Mouse (Mus musculus): ENCODE measurements around the gene B3galnt2. TPM values are rescaled to one million over a fixed set of nuclear protein-coding genes. Genes with fewer than 3 reads are reported as not detected.
"Not testable (repeated sequence)": the region's sequence is repeated elsewhere in the genome, so short reads cannot be mapped to it uniquely, and the experiment has no call there.

Gene B3galnt2
- total RNA-seq, 2 experiments from 2014 or later = 20.5 to 33.5 TPM

DNA sequence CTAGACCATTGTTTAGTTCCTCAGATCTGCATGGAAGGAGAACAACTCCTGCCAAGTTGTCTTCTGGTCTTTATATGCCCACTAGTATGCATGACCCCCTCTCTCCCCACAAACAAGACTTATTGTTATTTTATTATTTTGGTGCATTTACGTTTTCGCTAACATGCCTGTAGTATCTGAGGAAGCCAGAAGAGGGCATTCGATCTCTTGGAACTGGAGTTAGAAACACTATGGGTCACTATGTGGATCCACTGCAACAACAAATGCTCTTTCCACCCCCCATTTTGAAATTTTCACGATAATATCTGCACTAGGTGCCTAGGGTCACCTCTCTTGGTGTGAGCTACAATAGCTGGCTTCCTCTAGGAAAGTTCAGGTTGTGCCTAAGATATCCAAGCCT, 49.8 kb downstream of the B3galnt2 start:
- ATAC-seq (replicated peaks; ENCODE audit: low FRiP score, poor library complexity, severe bottlenecking) = no peak

GRCm38 (mm10) chr13:14004999-14005398, 50.7 kb downstream of the B3galnt2 start:
- no peak for ATAC-seq (replicated peaks; ENCODE audit: low FRiP score, poor library complexity, severe bottlenecking)

GRCm38 (mm10) chr13:14006056-14006455, 51.8 kb downstream of the B3galnt2 start:
- ATAC-seq (replicated peaks; ENCODE audit: low FRiP score, poor library complexity, severe bottlenecking) = no peak

DNA sequence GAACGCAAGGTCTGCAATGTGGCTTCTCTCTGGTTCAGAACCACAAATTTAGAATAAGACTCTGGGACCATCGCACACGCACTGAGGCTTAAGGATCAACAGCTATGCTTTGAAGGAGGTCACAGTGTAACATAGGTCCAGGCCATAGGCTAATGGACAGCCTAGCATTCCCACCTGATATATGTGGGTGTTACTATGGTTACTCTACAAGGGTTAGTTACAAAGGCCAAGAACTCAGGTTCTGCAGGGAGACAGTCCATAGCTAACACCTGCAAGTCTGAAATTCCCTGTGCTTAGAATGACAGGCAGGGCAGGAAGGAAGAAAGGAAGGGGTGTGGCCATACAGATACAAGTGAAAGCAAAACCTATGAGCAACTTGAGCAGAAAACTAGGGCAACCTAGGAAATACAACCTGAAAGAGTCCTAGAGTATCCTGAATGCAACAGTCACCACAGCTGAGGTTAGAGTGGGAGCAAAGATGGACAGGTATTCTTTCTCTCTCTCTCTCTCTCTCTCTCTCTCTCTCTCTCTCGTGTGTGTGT, 57.3 kb downstream of the B3galnt2 start:
- ATAC-seq (replicated peaks; ENCODE audit: low FRiP score, poor library complexity, severe bottlenecking) = peak; percentile 55; the same call in 1 of the 2 replicates

GRCm38 (mm10) chr13:14014001-14014400, 59.7 kb downstream of the B3galnt2 start:
- no peak for ATAC-seq (replicated peaks; ENCODE audit: low FRiP score, poor library complexity, severe bottlenecking)

DNA sequence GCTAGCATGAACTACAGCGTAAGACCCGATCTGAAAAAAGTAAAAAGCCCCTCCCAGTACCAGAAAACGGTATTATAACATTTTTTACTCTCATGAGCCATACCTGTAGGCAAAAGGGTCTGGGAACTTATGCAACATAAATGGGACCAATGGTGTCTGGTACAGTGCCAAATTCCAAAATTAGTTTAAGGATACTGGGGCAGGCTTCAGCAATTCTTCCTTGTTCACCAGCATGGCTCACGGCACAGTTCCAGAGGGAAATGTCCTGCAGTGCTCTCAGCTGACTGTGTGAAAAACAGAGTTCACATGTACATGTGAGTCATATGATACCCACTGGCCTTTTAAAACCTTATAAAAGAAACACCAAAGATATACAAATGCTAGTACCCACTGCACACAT, 60.3 kb downstream of the B3galnt2 start:
- ATAC-seq (replicated peaks; ENCODE audit: low FRiP score, poor library complexity, severe bottlenecking) = no peak

GRCm38 (mm10) chr13:14015609-14016008, 61.3 kb downstream of the B3galnt2 start:
- no peak for ATAC-seq (replicated peaks; ENCODE audit: low FRiP score, poor library complexity, severe bottlenecking)

DNA sequence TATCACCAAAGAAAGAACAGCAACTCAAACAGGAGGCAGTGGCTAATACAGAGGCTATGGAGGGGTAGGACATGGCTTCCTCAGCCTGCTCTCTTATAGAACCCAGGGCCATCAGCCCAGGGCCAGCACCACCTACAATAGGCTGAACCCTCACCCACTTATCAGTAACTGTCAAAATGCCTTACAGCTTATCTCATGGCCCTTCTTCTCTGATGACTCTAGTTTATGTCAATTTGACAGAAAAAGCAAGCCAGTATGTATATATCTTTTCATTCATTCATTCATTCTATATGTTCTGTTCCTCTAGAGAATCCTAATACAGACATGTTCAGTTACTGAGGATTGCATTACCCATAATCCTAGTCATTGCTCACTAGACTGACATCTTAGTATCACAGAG, 64.0 kb downstream of the B3galnt2 start:
- ATAC-seq (replicated peaks; ENCODE audit: low FRiP score, poor library complexity, severe bottlenecking) = peak; percentile 41; the same call in 1 of the 2 replicates

DNA sequence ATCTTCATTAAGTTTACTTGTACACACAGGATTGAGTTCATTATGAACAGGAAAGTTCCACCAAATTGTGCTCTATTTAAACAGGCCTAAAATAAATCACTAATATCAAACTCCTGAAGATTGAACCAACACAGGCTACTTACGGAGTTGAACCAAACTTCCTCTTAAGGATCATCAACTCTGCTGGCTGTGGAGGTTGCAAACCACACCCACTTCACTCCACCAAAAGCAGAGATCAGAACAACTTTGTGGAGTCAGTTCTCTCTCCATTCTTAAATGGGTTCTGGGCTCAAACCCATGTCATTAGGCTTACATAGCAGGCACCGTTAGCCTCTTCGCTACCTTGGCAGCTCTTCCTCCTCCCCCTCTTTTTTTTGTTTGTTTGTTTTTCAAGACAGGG, 64.6 kb downstream of the B3galnt2 start:
- ATAC-seq (replicated peaks; ENCODE audit: low FRiP score, poor library complexity, severe bottlenecking) = peak; percentile 74; the same call in 1 of the 2 replicates

- ATAC-seq (replicated peaks; ENCODE audit: low FRiP score, poor library complexity, severe bottlenecking) = not testable (repeated sequence)
Observed at GRCm38 (mm10) chr13:14021417-14021816, 67.1 kb downstream of the B3galnt2 start.

- ATAC-seq (replicated peaks; ENCODE audit: low FRiP score, poor library complexity, severe bottlenecking) = no peak
Observed at GRCm38 (mm10) chr13:14025554-14025953, 71.3 kb downstream of the B3galnt2 start.

DNA sequence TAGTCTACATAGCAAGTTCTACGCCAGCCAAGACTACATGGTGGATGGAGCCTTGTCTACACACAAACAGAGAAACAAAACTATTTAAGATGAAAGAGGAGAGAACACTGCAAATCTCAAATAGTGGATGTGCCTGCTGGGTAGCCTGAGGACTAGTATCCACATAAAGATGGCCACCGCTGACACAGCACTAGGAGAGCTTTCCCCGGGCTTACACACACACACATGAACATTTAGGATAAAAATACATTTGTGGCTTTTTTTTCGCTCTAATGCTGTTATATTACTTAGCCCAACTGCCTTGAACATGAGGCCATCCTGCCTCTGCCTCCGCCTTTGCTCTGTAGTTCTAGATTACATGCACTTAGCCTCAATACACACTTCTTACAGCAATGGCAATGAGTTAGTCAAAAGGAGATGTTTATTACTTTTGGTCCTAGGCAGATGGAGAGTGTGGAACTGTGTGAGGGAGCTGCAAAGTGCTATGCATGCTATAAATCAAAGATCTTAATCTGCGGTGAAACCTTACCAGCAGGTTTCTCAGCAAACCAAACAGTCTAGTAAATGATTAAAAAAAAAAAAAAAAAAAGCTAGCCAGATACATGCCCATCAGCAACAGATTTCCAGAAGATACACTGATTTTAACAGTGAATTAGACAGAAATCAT, 72.0 kb downstream of the B3galnt2 start:
- no peak for ATAC-seq (replicated peaks; ENCODE audit: low FRiP score, poor library complexity, severe bottlenecking)

- ATAC-seq (replicated peaks; ENCODE audit: low FRiP score, poor library complexity, severe bottlenecking) = peak; percentile 57
Observed at GRCm38 (mm10) chr13:14033309-14034072, 79.2 kb downstream of the B3galnt2 start.

DNA sequence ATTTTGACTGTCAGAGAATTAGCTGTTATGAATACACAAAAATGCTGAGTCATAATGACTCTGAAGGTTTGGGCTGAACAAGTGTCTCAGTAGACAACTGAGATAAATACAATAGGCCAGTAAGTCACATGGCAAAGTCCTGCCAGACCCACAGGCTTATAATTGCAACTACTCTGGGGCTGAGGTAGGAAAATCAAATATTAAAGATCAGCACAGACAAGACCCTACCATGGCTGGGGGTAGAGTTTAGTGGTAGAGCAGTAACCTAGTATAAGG, 79.7 kb downstream of the B3galnt2 start:
- ATAC-seq (replicated peaks; ENCODE audit: low FRiP score, poor library complexity, severe bottlenecking) = peak; percentile 87

GRCm38 (mm10) chr13:14035352-14035751, 81.1 kb downstream of the B3galnt2 start:
- not testable (repeated sequence) for ATAC-seq (replicated peaks; ENCODE audit: low FRiP score, poor library complexity, severe bottlenecking)

- no peak for ATAC-seq (replicated peaks; ENCODE audit: low FRiP score, poor library complexity, severe bottlenecking)
Observed at GRCm38 (mm10) chr13:14035875-14036630, 81.8 kb downstream of the B3galnt2 start.

- ATAC-seq (replicated peaks; ENCODE audit: low FRiP score, poor library complexity, severe bottlenecking) = no peak
Observed at GRCm38 (mm10) chr13:14038911-14039291, 84.6 kb downstream of the B3galnt2 start.

- ATAC-seq (replicated peaks; ENCODE audit: low FRiP score, poor library complexity, severe bottlenecking) = peak; percentile 96
Observed at GRCm38 (mm10) chr13:14039292-14039965, 85.2 kb downstream of the B3galnt2 start, which contains the start of gene Tbce. Gene Tbce (minus strand): TSS chr13:14039638.

DNA sequence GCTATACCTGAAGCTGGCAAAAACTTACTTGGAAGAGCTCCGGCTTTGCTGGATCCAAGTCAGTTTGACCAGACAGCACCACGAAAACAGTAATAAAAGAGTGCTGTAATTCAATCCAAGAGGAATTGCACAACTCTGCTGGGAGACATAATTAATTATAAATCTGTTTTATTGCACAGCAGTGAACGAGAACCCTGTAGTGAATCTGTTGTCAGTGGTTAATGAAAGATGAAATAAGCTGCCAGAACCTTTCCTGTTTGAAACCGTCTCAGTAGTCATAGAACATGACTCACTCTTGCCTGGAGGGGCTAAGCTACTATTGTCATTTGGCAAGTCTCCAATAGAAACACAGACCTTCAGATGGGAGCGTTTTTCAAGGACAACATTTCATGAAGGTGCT, 85.9 kb downstream of the B3galnt2 start:
- ATAC-seq (replicated peaks; ENCODE audit: low FRiP score, poor library complexity, severe bottlenecking) = no peak

DNA sequence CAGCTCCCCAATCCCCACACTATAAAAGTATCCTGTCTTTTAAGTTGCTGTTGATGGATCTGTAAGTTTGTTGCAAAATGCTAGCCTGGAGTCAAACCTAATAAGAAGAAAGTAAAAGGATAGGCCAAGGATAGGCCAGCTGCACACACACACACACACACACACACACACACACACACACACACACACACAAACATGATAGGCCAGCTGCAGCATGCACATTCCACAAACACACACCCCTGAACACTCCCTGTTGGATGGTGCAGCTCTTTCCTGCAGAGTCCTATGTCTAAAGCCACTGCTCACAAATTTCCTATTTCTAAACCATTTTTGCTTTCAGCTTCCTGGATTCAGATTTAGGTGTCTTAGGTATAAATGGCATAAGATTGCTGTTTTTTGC, 89.6 kb downstream of the B3galnt2 start:
- ATAC-seq (replicated peaks; ENCODE audit: low FRiP score, poor library complexity, severe bottlenecking) = no peak
